Comparison of ENCODE assay signal across 8 mouse cellular contexts in genomic region chr3:89393605-89394004, GRCm38 (mm10). TPM values are rescaled to one million over a fixed set of nuclear protein-coding genes. Genes with fewer than 3 reads are reported as not detected.
DNase-seq lines count a peak whose midpoint lies in the region; ATAC-seq lines count a peak whose summit lies in the region.

No protein-coding gene starts in this region.

- H3K4me2 ChIP-seq in hindbrain, embryonic 15.5 days = peak overlapping the region; percentile 99

- peak overlapping the region; percentile 44 for H3K9ac ChIP-seq in hindbrain, embryonic 15.5 days

- H3K4me1 ChIP-seq in hindbrain, embryonic 15.5 days (replicated peaks) = peaks cover 62% of the 10 kb centered on the region

- peak; percentile 91 for ATAC-seq in hindbrain, embryonic 15.5 days (ENCODE audit: low FRiP score, low read depth)

- peak; percentile 98 for DNase-seq in ZHBTc4 (ENCODE audit: low read depth, low spot score)
- peak; percentile 92 to 96 for DNase-seq in cerebellum, postnatal 4 days (ENCODE audit: low spot score in 2 of 2)
- DNase-seq in frontal cortex, postnatal 36 days (ENCODE audit: low spot score in 2 of 2) = peak; percentile 94 to 95
- peak; percentile 93 for DNase-seq in left cerebral cortex, adult 11 months (ENCODE audit: low spot score)
- DNase-seq in lung, postnatal 36 days = peak; percentile 99
- DNase-seq in retina, embryonic 14.5 days (ENCODE audit: low spot score) = peak; percentile 96
- peak; percentile 74 for DNase-seq in thymus, postnatal 4 days

- peak overlapping the region; percentile 51 for H3K4me3 ChIP-seq in hindbrain, embryonic 15.5 days

- H3K9me3 ChIP-seq in hindbrain, embryonic 15.5 days = no peaks in the 10 kb centered on the region

- WGBS in hindbrain, embryonic 15.5 days = 0% methylated on average over 15 of the region's 15 CpGs

- peak overlapping the region; percentile 73 for H3K27ac ChIP-seq in hindbrain, embryonic 15.5 days (replicated peaks)

- H3K27me3 ChIP-seq in hindbrain, embryonic 15.5 days = peaks cover 33% of the 10 kb centered on the region

- H3K36me3 ChIP-seq in hindbrain, embryonic 15.5 days = no peaks in the 10 kb centered on the region

RNA-seq across cellular contexts. Expression of gene Zbtb7b, which starts 1.0 kb away (rescaled TPM):
- 0.82 and 0.83 TPM in 2 replicates for polyA plus RNA-seq in hindbrain, embryonic 15.5 days (2015; fragmentation: Nextera tagmentation; extraction: Ambion mirVana)

RNA-seq across cellular contexts. Expression of gene Lenep, which starts 9.0 kb away (rescaled TPM):
- polyA plus RNA-seq in hindbrain, embryonic 15.5 days (2015; fragmentation: Nextera tagmentation; extraction: Ambion mirVana) = 0.89 TPM in 1 of 2 replicates, not detected in the other

RNA-seq across cellular contexts. Expression of gene Flad1, which starts 18.1 kb away (rescaled TPM):
- 33.3 and 34.9 TPM in 2 replicates for polyA plus RNA-seq in hindbrain, embryonic 15.5 days (2015; fragmentation: Nextera tagmentation; extraction: Ambion mirVana)

RNA-seq across cellular contexts. Expression of gene Cks1b, which starts 24.6 kb away (rescaled TPM):
- 95.9 and 110 TPM in 2 replicates for polyA plus RNA-seq in hindbrain, embryonic 15.5 days (2015; fragmentation: Nextera tagmentation; extraction: Ambion mirVana)

RNA-seq across cellular contexts. Expression of gene Shc1, which starts 24.6 kb away (rescaled TPM):
- polyA plus RNA-seq in hindbrain, embryonic 15.5 days (2015; fragmentation: Nextera tagmentation; extraction: Ambion mirVana) = 20.0 and 21.8 TPM in 2 replicates

Comparison
In these comparisons a context has a peak if more than half of its experiments do, and no peak if none do; other contexts are left out.
1. Peak in every context shown above with its lines: DNase-seq, ATAC-seq, H3K4me3 ChIP-seq and H3K27ac ChIP-seq.